Mouse (Mus musculus) gastrocnemius, postnatal 14 days (tissue): ENCODE data around the gene Fto. TPM values are rescaled to one million over a fixed set of nuclear protein-coding genes. Genes with fewer than 3 reads are reported as not detected.

Source experiments
- DNase-seq: peaks from one replicate; pipeline ENCODE4 v3.0.0; 2021; ENCODE audit warnings: mixed read lengths
- intact Hi-C: fragments of 180-260 bp; cut with DNase I; formaldehyde crosslinking; loops from one replicate; pipeline ENCODE4 v1.15.1; 2025; ENCODE audit warnings: low total_unique reads
- total RNA-seq, 2 experiments: library from RNA; stranded (reverse); gene quantifications; 2 replicates each; pipeline ENCODE4 v1.2.3; 2021

Fto gene
- total RNA-seq, 2 experiments from 2014 or later = 84.9 to 96.5 TPM

- DNase-seq = no peak
- intact Hi-C loops = no loop called here
Measured at GRCm38 (mm10) chr8:91318938-91319729, 5.8 kb downstream of the Fto start.

- no peak for DNase-seq
- intact Hi-C loops = no loop called here
Measured at GRCm38 (mm10) chr8:91323511-91323910, 10.2 kb downstream of the Fto start.

GRCm38 (mm10) chr8:91324271-91324670, 10.9 kb downstream of the Fto start:
- DNase-seq = peak; percentile 28
- intact Hi-C loops = no loop called here

- intact Hi-C loops = no loop called here
- DNase-seq = no peak
Measured at GRCm38 (mm10) chr8:91324916-91325315, 11.6 kb downstream of the Fto start.

GRCm38 (mm10) chr8:91326018-91326417, 12.7 kb downstream of the Fto start:
- DNase-seq = no peak
- intact Hi-C loops = no loop called here

- intact Hi-C loops = no loop called here
- no peak for DNase-seq
Measured at GRCm38 (mm10) chr8:91326946-91327345, 13.6 kb downstream of the Fto start.

- no peak for DNase-seq
- intact Hi-C loops = no loop called here
Measured at GRCm38 (mm10) chr8:91327471-91328205, 14.3 kb downstream of the Fto start.

- intact Hi-C loops = no loop called here
- DNase-seq = no peak
Measured at GRCm38 (mm10) chr8:91329056-91329455, 15.7 kb downstream of the Fto start.

- intact Hi-C loops = no loop called here
- DNase-seq = no peak
Measured at GRCm38 (mm10) chr8:91329461-91329850, 16.1 kb downstream of the Fto start.

GRCm38 (mm10) chr8:91338389-91339154, 25.2 kb downstream of the Fto start:
- intact Hi-C loops = no loop called here
- DNase-seq = no peak

- DNase-seq = no peak
- intact Hi-C loops = no loop called here
Measured at GRCm38 (mm10) chr8:91339651-91340050, 26.3 kb downstream of the Fto start.

GRCm38 (mm10) chr8:91340746-91341145, 27.4 kb downstream of the Fto start:
- DNase-seq = no peak
- intact Hi-C loops = no loop called here

GRCm38 (mm10) chr8:91342196-91342595, 28.9 kb downstream of the Fto start:
- intact Hi-C loops = no loop called here
- DNase-seq = no peak

GRCm38 (mm10) chr8:91342798-91343197, 29.5 kb downstream of the Fto start:
- intact Hi-C loops = no loop called here
- DNase-seq = no peak

GRCm38 (mm10) chr8:91344659-91345058, 31.3 kb downstream of the Fto start:
- intact Hi-C loops = no loop called here
- no peak for DNase-seq

- DNase-seq = no peak
- intact Hi-C loops = no loop called here
Measured at GRCm38 (mm10) chr8:91347146-91347545, 33.8 kb downstream of the Fto start.

GRCm38 (mm10) chr8:91347595-91347994, 34.3 kb downstream of the Fto start:
- intact Hi-C loops = no loop called here
- DNase-seq = no peak

- DNase-seq = no peak
- intact Hi-C loops = no loop called here
Measured at GRCm38 (mm10) chr8:91349816-91350215, 36.5 kb downstream of the Fto start.

- peak; percentile 34 for DNase-seq
- intact Hi-C loops = no loop called here
Measured at GRCm38 (mm10) chr8:91350628-91351027, 37.3 kb downstream of the Fto start.

- intact Hi-C loops = no loop called here
Measured at GRCm38 (mm10) chr8:91352598-91352997, 39.3 kb downstream of the Fto start.

More at GRCm38 (mm10) chr8:91352598-91352997, 39.3 kb downstream of the Fto start:
- DNase-seq = no peak
